Mouse (Mus musculus) heart, adult 2 months (tissue): ENCODE results near the gene Robo2.

Experiments
- CTCF ChIP-seq: fragments of 200-600 bp; IDR thresholded peaks from 2 replicates; pipeline ENCODE4 v1.8.1; 2022; ENCODE audit warnings: antibody characterized with exemption, mild to moderate bottlenecking, moderate library complexity
- POLR2A ChIP-seq: fragments of 200-500 bp; IDR thresholded peaks from 2 replicates; pipeline ENCODE4 v1.6.1; 2011; ENCODE audit warnings: mild to moderate bottlenecking, low read depth, low read length, control low read depth; ENCODE audit not compliant: insufficient read depth

DNA sequence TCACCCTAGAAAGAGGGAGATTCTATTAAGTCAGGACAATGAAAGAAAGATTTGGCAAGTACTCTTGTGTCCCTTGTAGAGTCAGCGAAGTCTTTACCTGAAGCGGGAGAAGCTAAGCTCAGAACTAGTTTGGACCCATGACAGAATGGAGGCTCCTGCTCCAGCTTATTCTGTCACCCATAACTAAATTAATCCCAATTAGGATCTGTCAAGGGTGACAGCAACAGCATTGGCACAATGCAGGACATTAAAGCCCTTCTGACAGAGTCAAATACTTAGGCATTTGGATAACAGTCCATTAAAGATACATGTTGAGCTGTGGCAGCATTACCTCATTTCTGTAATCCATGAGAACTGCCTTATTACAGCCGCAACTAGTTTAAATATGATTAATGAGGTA is 298.5 kb downstream of the Robo2 start:
- TF ChIP-seq CTCF (no peak), POLR2A (no peak)
